Comparison of ENCODE assay signal across 8 mouse cellular contexts in the genomic region with DNA sequence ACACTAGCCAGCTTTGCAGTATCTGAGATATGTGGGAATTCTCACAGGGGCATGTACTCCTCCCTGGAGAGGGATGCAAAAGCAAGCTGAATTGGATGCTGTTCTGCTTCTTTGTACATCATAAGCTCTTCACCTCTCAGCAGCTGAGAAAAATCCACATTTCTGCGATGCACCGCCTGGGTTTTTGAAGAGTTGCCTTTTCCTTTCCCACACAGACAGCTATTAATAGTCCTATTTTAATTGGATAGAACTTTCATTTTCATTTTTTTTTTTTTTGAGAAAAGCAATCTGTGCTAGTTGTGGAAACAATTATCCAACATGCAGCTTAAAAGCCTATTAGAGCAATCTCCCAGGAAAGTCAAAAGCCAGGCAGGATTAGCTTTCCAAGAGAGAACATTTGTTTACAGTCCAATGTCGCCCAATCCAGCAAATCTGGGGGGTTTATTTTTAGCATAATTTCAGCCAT.
DNase-seq lines count a peak whose midpoint lies in the region; ATAC-seq lines count a peak whose summit lies in the region.

No protein-coding gene starts in this region.

- no peaks in the 10 kb centered on the region for H3K27me3 ChIP-seq in neural tube, embryonic 13.5 days

- H3K36me3 ChIP-seq in neural tube, embryonic 13.5 days = no peaks in the 10 kb centered on the region

- no peak for DNase-seq in neural tube, embryonic 10.5 days (ENCODE audit: extremely low spot score, low spot score)
- peak; percentile 14 to 34 for DNase-seq in heart, postnatal 36 days
- DNase-seq in left cerebral cortex, adult 8-10 months (ENCODE audit: low spot score in 2 of 2) = peak; percentile 49 to 72
- peak; percentile 68 to 81 for DNase-seq in right cerebral cortex, postnatal 10 days (ENCODE audit: low spot score in 2 of 2)
- DNase-seq in cerebellum, adult 11-12 months = no peak
- no peak for DNase-seq in liver

- H3K27ac ChIP-seq in neural tube, embryonic 13.5 days (replicated peaks) = peak overlapping the region; percentile 82

- ATAC-seq in neural tube, embryonic 13.5 days (ENCODE audit: low read depth) = peak; percentile 52
- ATAC-seq in erythroblast, adult 5-6 weeks (replicated peaks; ENCODE audit: low FRiP score, poor library complexity, severe bottlenecking) = no peak

- H3K9ac ChIP-seq in neural tube, embryonic 13.5 days = peak overlapping the region; percentile 2; the same call in 1 of the 2 replicates

- H3K9me3 ChIP-seq in neural tube, embryonic 13.5 days = no peaks in the 10 kb centered on the region

- no peak overlapping the region for H3K4me2 ChIP-seq in neural tube, embryonic 13.5 days

- no peak overlapping the region for H3K4me3 ChIP-seq in neural tube, embryonic 13.5 days

- intact Hi-C loops in heart, postnatal 36 days (cut with DNase I) = no loop called here

- H3K4me1 ChIP-seq in neural tube, embryonic 13.5 days (replicated peaks) = peaks cover 10% of the 10 kb centered on the region

- WGBS in neural tube, embryonic 13.5 days = 71% methylated on average over 3 of the region's 3 CpGs

Comparison
In these comparisons a context has a peak if more than half of its experiments do, and no peak if none do; other contexts are left out.
1. DNase-seq: peak in heart, postnatal 36 days (2 of 2), left cerebral cortex, adult 8-10 months (2 of 2) and right cerebral cortex, postnatal 10 days (2 of 2); none in neural tube, embryonic 10.5 days (single experiment), cerebellum, adult 11-12 months (single experiment) and liver (single experiment).